Mouse (Mus musculus): ENCODE measurements around the gene Ppp1r3c. TPM values are rescaled to one million over a fixed set of nuclear protein-coding genes. Genes with fewer than 3 reads are reported as not detected.

Ppp1r3c gene
- polyA plus RNA-seq, 1 experiment, result 0.94 TPM

GRCm38 (mm10) chr19:36687044-36687443 is 49.4 kb downstream of the Ppp1r3c start:
- Histone ChIP-seq H3K36me3 (ENCODE audit: control insufficient read depth, insufficient read depth, low read length) (no peaks in the 10 kb centered on the region), H3K4me3 (ENCODE audit: extremely low read depth, insufficient read depth, insufficient read length) (no peak overlapping the region), H3K4me1 (ENCODE audit: control insufficient read depth, insufficient read depth, insufficient read length) (no peaks in the 10 kb centered on the region; the same call in 1 of the 2 replicates), H3K27me3 (ENCODE audit: control insufficient read depth, insufficient read depth, low read length) (no peaks in the 10 kb centered on the region), H3K27ac (ENCODE audit: insufficient read depth, low read length) (no peak overlapping the region)
- 92% methylated on average over 9 of the region's 9 CpGs for WGBS
- no peak for TF ChIP-seq POLR2A (IDR thresholded peaks at IDR 0.05; ENCODE audit: low read depth, low read length)
- DNase-seq (ENCODE audit: low read depth in 1 of 2, low spot score in 2 of 2), result no peak

DNA sequence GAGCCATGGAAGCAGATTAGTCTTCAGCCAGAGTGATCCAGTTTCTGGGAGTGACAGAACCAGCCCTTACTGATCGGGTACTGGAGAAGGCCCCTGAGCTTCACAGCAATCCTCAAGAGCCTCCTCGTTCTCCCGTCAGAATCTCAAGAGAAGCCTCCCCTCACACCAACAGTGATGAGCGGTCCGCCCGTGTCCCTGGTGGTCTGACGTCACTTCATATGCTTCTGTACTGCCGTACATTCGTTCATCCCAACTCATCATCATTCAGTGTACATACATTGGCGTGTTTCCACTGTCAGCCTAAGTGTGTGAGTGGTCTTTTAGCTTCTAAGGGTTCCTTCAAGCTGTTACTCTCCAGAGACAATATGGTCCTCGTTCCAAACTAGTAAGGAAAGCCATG is 50.4 kb downstream of the Ppp1r3c start:
- no peak for DNase-seq (ENCODE audit: low read depth in 1 of 2, low spot score in 2 of 2)
- Histone ChIP-seq H3K4me1 (ENCODE audit: control insufficient read depth, insufficient read depth, insufficient read length) (no peaks in the 10 kb centered on the region; the same call in 1 of the 2 replicates), H3K4me3 (ENCODE audit: extremely low read depth, insufficient read depth, insufficient read length) (no peak overlapping the region), H3K27ac (ENCODE audit: insufficient read depth, low read length) (no peak overlapping the region), H3K36me3 (ENCODE audit: control insufficient read depth, insufficient read depth, low read length) (no peaks in the 10 kb centered on the region), H3K27me3 (ENCODE audit: control insufficient read depth, insufficient read depth, low read length) (no peaks in the 10 kb centered on the region)
- TF ChIP-seq POLR2A (IDR thresholded peaks at IDR 0.05; ENCODE audit: low read depth, low read length), result no peak
- WGBS, result 90% methylated on average over 11 of the region's 11 CpGs

GRCm38 (mm10) chr19:36682560-36682959 is 53.9 kb downstream of the Ppp1r3c start:
- Histone ChIP-seq H3K4me3 (ENCODE audit: extremely low read depth, insufficient read depth, insufficient read length) (no peak overlapping the region), H3K27ac (ENCODE audit: insufficient read depth, low read length) (no peak overlapping the region), H3K36me3 (ENCODE audit: control insufficient read depth, insufficient read depth, low read length) (no peaks in the 10 kb centered on the region), H3K27me3 (ENCODE audit: control insufficient read depth, insufficient read depth, low read length) (no peaks in the 10 kb centered on the region), H3K4me1 (ENCODE audit: control insufficient read depth, insufficient read depth, insufficient read length) (no peaks in the 10 kb centered on the region)
- DNase-seq (ENCODE audit: low read depth in 1 of 2, low spot score in 2 of 2), result no peak
- WGBS, result 80% methylated on average over 2 of the region's 2 CpGs
- TF ChIP-seq CTCF (IDR thresholded peaks at IDR 0.05; ENCODE audit: extremely low read depth, insufficient read depth, insufficient read length, insufficient replicate concordance) (no peak), POLR2A (IDR thresholded peaks at IDR 0.05; ENCODE audit: low read depth, low read length) (no peak)

Other genes starting within 250 kb of the Ppp1r3c start
- gene Hectd2, start 182.0 kb downstream of the Ppp1r3c start, polyA plus RNA-seq (2012; rRNA removed), result 0.28 and 0.35 TPM in 2 replicates
- gene Tnks2, start 97.6 kb upstream of the Ppp1r3c start, polyA plus RNA-seq (2012; rRNA removed), result 14.2 and 16.7 TPM in 2 replicates
- gene Fgfbp3, start 183.0 kb upstream of the Ppp1r3c start, polyA plus RNA-seq (2012; rRNA removed), result 2.4 and 4.8 TPM in 2 replicates
- gene Btaf1, start 189.4 kb upstream of the Ppp1r3c start, polyA plus RNA-seq (2012; rRNA removed), result 4.0 and 4.1 TPM in 2 replicates